Mouse (Mus musculus) G1E (cell line): ENCODE data around the gene Drc7.

Experiments
- CTCF ChIP-seq: IDR thresholded peaks from 2 replicates; pipeline ENCODE4 v1.5.1; 2012; ENCODE audit warnings: low read depth, low read length, inconsistent platforms, mixed read lengths
- GATA1 ChIP-seq: IDR thresholded peaks from 2 replicates; pipeline ENCODE4 v1.6.1; 2012; ENCODE audit warnings: borderline replicate concordance, low read length, inconsistent platforms, mixed read lengths
- GATA2 ChIP-seq: IDR thresholded peaks from 2 replicates; pipeline ENCODE4 v1.6.1; 2012; ENCODE audit warnings: low read depth, low read length, inconsistent platforms, borderline replicate concordance
- POLR2AphosphoS5 ChIP-seq: IDR thresholded peaks from 2 replicates; pipeline ENCODE4 v1.6.1; 2012; ENCODE audit warnings: low read depth, low read length, inconsistent platforms; ENCODE audit not compliant: insufficient replicate concordance
- TAL1 ChIP-seq: conservative IDR thresholded peaks from 2 replicates; pipeline ENCODE4 v1.6.1; 2012; ENCODE audit warnings: low read depth, low read length, inconsistent platforms, mixed read lengths

GRCm38 (mm10) chr8:95084261-95084660, 29.4 kb downstream of the Drc7 start:
- TF ChIP-seq GATA1 = no peak
- TF ChIP-seq CTCF = no peak
- no peak for TF ChIP-seq GATA2
- no peak for TF ChIP-seq POLR2AphosphoS5
- no peak for TF ChIP-seq TAL1
